Comparison of ENCODE assay signal across 9 mouse cellular contexts in the genomic region with DNA sequence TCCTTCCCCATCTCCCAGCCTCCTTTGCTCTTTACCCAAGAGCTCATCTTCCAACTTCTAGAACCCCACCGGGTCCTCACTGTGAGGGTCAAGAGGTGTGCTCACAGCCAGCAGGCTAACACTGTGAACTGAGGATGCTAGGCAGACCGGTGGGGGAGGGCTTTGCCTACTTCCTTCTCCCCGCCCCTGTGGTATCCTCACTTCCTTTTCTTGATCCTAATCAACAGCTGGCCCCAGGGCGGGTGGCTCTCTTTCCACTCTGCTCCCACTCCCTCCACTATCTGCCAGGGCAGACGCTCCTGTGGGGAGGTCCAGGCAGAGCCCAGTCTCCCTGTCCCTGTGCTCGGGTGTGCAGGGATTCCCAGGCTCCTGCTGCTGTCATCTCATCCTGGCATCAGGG. TPM values are rescaled to one million over a fixed set of nuclear protein-coding genes. Genes with fewer than 3 reads are reported as not detected.
DNase-seq lines count a peak whose midpoint lies in the region; ATAC-seq and TF ChIP-seq lines count a peak whose summit lies in the region.
"Had no signal": no experiment of that assay in that cellular context is flagged by ENCODE, and none has a peak within 500 bp of the region (broad histone marks: within the 10 kb centered on the region; RNA-seq: fewer than 3 reads in every experiment).

No protein-coding gene starts in this region.

- intact Hi-C loops in left cerebral cortex, postnatal 25 days (cut with DNase I) = no loop called here

- H3K9me3 ChIP-seq in limb, embryonic 14.5 days (ENCODE audit: control insufficient read depth, low read length) = no peaks in the 10 kb centered on the region

- H3K4me2 ChIP-seq in limb, embryonic 14.5 days (replicated peaks; ENCODE audit: low read depth, low read length, severe bottlenecking) = no peak overlapping the region

- H3K27me3 ChIP-seq in limb, embryonic 14.5 days (ENCODE audit: control insufficient read depth, insufficient read depth, low read length) = no peaks in the 10 kb centered on the region

- WGBS in limb, embryonic 14.5 days = 28% methylated on average over 6 of the region's 6 CpGs

- ATAC-seq in limb, embryonic 14.5 days (ENCODE audit: low FRiP score, low read depth) = no peak

- no peak overlapping the region for H3K9ac ChIP-seq in limb, embryonic 14.5 days (ENCODE audit: low read depth, low read length, severe bottlenecking)

- no peak overlapping the region for H3K4me3 ChIP-seq in limb, embryonic 14.5 days (replicated peaks; ENCODE audit: low read length)

- TF ChIP-seq POLR2A in limb, embryonic 14.5 days (IDR thresholded peaks at IDR 0.05; ENCODE audit: borderline replicate concordance, extremely low read depth, insufficient read depth, insufficient read length) = no peak

- DNase-seq in adrenal gland, adult 2 months = peak; percentile 49
- no peak for DNase-seq in adrenal gland, adult 18-20 months (ENCODE audit: low spot score in 2 of 2)
- peak; percentile 76 for DNase-seq in MEL-GATA-1-ER (ENCODE audit: extremely low read depth, low read depth)
- peak; percentile 10 for DNase-seq in limb, embryonic 14.5 days (ENCODE audit: low spot score)
- DNase-seq in naive thymus-derived CD4-positive, alpha-beta T cell, adult 2 months (ENCODE audit: low read depth) = peak; percentile 67
- DNase-seq in ovary, postnatal 14 days (ENCODE audit: low spot score) = no peak
- DNase-seq in c-Kit-positive CD71-positive TER-119-positive erythroid progenitor cells, embryonic 14.5 days (ENCODE audit: low spot score) = no peak
- DNase-seq in left cerebral cortex, postnatal 25 days (ENCODE audit: low spot score in 2 of 2) = no peak

- H3K27ac ChIP-seq in limb, embryonic 14.5 days (replicated peaks; ENCODE audit: low read depth, low read length) = no peak overlapping the region

- no peaks in the 10 kb centered on the region for H3K36me3 ChIP-seq in limb, embryonic 14.5 days (ENCODE audit: control insufficient read depth, insufficient read depth, low read length)

- H3K4me1 ChIP-seq in limb, embryonic 14.5 days (ENCODE audit: control insufficient read depth, insufficient read depth, low read length) = peaks cover 30% of the 10 kb centered on the region

RNA-seq across cellular contexts. Expression of a gene that starts 1.5 kb away (rescaled TPM):
- 1 to 10 TPM; 1.6 to 1.8 TPM for total RNA-seq in adrenal gland, adult 2 months (2021)
- polyA plus RNA-seq in adrenal gland, adult 2 months (2012; rRNA removed) = 2.6 and 2.7 TPM in 2 replicates
- total RNA-seq in adrenal gland, adult 18-20 months (2021) = 1 to 10 TPM in 1 of 2 experiments, under 1 TPM in 1; 0.96 to 1.2 TPM
- polyA plus RNA-seq in limb, embryonic 14.5 days (2012; rRNA removed) = 3.6 and 3.9 TPM in 2 replicates
- 3.1 and 4.2 TPM in 2 replicates for polyA plus RNA-seq in limb, embryonic 14.5 days (2014; fragmentation: Nextera tagmentation; extraction: Ambion mirVana)
- total RNA-seq in left cerebral cortex, postnatal 25 days (2021) = 1 to 10 TPM in 1 of 2 experiments, under 1 TPM in 1; 0.16 to 1.0 TPM

RNA-seq across cellular contexts. Expression of a gene that starts 15.6 kb away (rescaled TPM):
- 10 to 100 TPM; 59.4 to 62.2 TPM for total RNA-seq in adrenal gland, adult 2 months (2021)
- 41.5 and 43.2 TPM in 2 replicates for polyA plus RNA-seq in adrenal gland, adult 2 months (2012; rRNA removed)
- 10 to 100 TPM; 54.1 to 54.7 TPM for total RNA-seq in adrenal gland, adult 18-20 months (2021)
- polyA plus RNA-seq in limb, embryonic 14.5 days (2012; rRNA removed) = 88.1 and 88.8 TPM in 2 replicates
- polyA plus RNA-seq in limb, embryonic 14.5 days (2014; fragmentation: Nextera tagmentation; extraction: Ambion mirVana) = 54.5 and 67.1 TPM in 2 replicates
- total RNA-seq in left cerebral cortex, postnatal 25 days (2021) = 100 to 1,000 TPM; 261 to 278 TPM

RNA-seq across cellular contexts. Expression of a gene that starts 26.0 kb away (rescaled TPM):
- 1 to 10 TPM; 2.0 to 3.6 TPM for total RNA-seq in adrenal gland, adult 2 months (2021)
- polyA plus RNA-seq in adrenal gland, adult 2 months (2012; rRNA removed) = 1.1 and 1.8 TPM in 2 replicates
- total RNA-seq in adrenal gland, adult 18-20 months (2021) = 1 to 10 TPM; 2.1 to 5.2 TPM
- 3.2 and 4.2 TPM in 2 replicates for polyA plus RNA-seq in limb, embryonic 14.5 days (2012; rRNA removed)
- 8.3 and 9.5 TPM in 2 replicates for polyA plus RNA-seq in limb, embryonic 14.5 days (2014; fragmentation: Nextera tagmentation; extraction: Ambion mirVana)
- 1 to 10 TPM; 1.5 to 2.1 TPM for total RNA-seq in left cerebral cortex, postnatal 25 days (2021)

RNA-seq across cellular contexts. Expression of a gene that starts 36.4 kb away (rescaled TPM):
- total RNA-seq in adrenal gland, adult 2 months (2021) = 1 to 10 TPM in 1 of 2 experiments, under 1 TPM in 1; 0.61 to 2.2 TPM
- polyA plus RNA-seq in adrenal gland, adult 2 months (2012; rRNA removed) = 2.3 and 3.0 TPM in 2 replicates
- 1 to 10 TPM in 1 of 2 experiments, under 1 TPM in 1; 0.86 to 1.6 TPM for total RNA-seq in adrenal gland, adult 18-20 months (2021)
- polyA plus RNA-seq in limb, embryonic 14.5 days (2012; rRNA removed) = 0.08 and 0.13 TPM in 2 replicates
- polyA plus RNA-seq in limb, embryonic 14.5 days (2014; fragmentation: Nextera tagmentation; extraction: Ambion mirVana) = 0.14 TPM in 1 of 2 replicates, not detected in the other
- total RNA-seq in left cerebral cortex, postnatal 25 days (2021) = 100 to 1,000 TPM; 182 to 212 TPM
- polyA plus RNA-seq: testis, adult 2 months had no signal

Comparison
In these comparisons a context has a peak if more than half of its experiments do, and no peak if none do; other contexts are left out.
1. DNase-seq: peak in adrenal gland, adult 2 months (single experiment), MEL-GATA-1-ER (single experiment), limb, embryonic 14.5 days (single experiment) and naive thymus-derived CD4-positive, alpha-beta T cell, adult 2 months (single experiment); none in adrenal gland, adult 18-20 months (0 of 2), ovary, postnatal 14 days (single experiment), c-Kit-positive CD71-positive TER-119-positive erythroid progenitor cells, embryonic 14.5 days (single experiment) and left cerebral cortex, postnatal 25 days (0 of 2).
2. RNA of a gene that starts 15.6 kb away (total RNA-seq): 261 to 278 TPM in left cerebral cortex, postnatal 25 days; 59.4 to 62.2 TPM in adrenal gland, adult 2 months and 54.1 to 54.7 TPM in adrenal gland, adult 18-20 months; every median in the first group is over 4 times any median in the second.